Mouse (Mus musculus): Measurements from ENCODE around the gene Zbtb12. TPM values are rescaled to one million over a fixed set of nuclear protein-coding genes. Genes with fewer than 3 reads are reported as not detected.
A peak's percentile ranks its signal among the peaks of the same experiment; 100 is the strongest.

The Zbtb12 gene
- total and polyA plus RNA-seq, 3 experiments: 7.6 to 24.3 TPM; not detected in 1

- Histone ChIP-seq H3K36me3 (ENCODE audit: control insufficient read depth in 1 of 2, insufficient read depth in 2 of 2, low read length in 2 of 2) (no peaks in the 10 kb centered on the region), H3K27ac (ENCODE audit: control insufficient read depth, low read depth, low read length) (no peak overlapping the region), H3K27me3 (ENCODE audit: control insufficient read depth in 1 of 2, insufficient read depth in 2 of 2, low read length in 2 of 2) (no peaks in the 10 kb centered on the region), H3K79me2 (ENCODE audit: control insufficient read depth, insufficient read depth, low read length, poor library complexity) (no peaks in the 10 kb centered on the region), H3K9me3 (replicated peaks; ENCODE audit: insufficient read depth, low read length) (no peaks in the 10 kb centered on the region), H3K9ac (ENCODE audit: control insufficient read depth, low read depth, low read length, poor library complexity, severe bottlenecking) (no peak overlapping the region), H3K4me3 (ENCODE audit: control insufficient read depth in 1 of 2, insufficient read depth in 1 of 2, low read depth in 2 of 2, low read length in 2 of 2) (no peak overlapping the region), H3K4me1 (ENCODE audit: control insufficient read depth in 1 of 2, insufficient read depth in 2 of 2, low read length in 2 of 2) (no peaks in the 10 kb centered on the region)
- no peak for TF ChIP-seq NRF1 (IDR thresholded peaks at IDR 0.05; ENCODE audit: insufficient read depth, low read depth, low read length, poor library complexity, severe bottlenecking)
- no peak for DNase-seq (ENCODE audit: low read depth, low spot score)
Observed at GRCm38 (mm10) chr17:34860514-34860913, 18.8 kb upstream of the Zbtb12 start.

GRCm38 (mm10) chr17:34861704-34862415 lies 17.4 kb upstream of the Zbtb12 start:
- H3K79me2 ChIP-seq (ENCODE audit: control insufficient read depth, insufficient read depth, low read length, poor library complexity): no peaks in the 10 kb centered on the region
- H3K4me1 ChIP-seq (ENCODE audit: control insufficient read depth in 1 of 2, insufficient read depth in 2 of 2, low read length in 2 of 2): no peaks in the 10 kb centered on the region
- no peaks in the 10 kb centered on the region for H3K9me3 ChIP-seq (replicated peaks; ENCODE audit: insufficient read depth, low read length)
- H3K27me3 ChIP-seq (ENCODE audit: control insufficient read depth in 1 of 2, insufficient read depth in 2 of 2, low read length in 2 of 2): peaks cover 0 to 1% of the 10 kb centered on the region in 2 experiments; a peak in 1 of 4 replicates
- no peak for TF ChIP-seq GATA1 (IDR thresholded peaks at IDR 0.05; ENCODE audit: low read depth, low read length)
- TF ChIP-seq MEF2A (IDR thresholded peaks at IDR 0.05; ENCODE audit: extremely low read depth, insufficient replicate concordance, low read depth, low read length, poor library complexity, severe bottlenecking): no peak
- TF ChIP-seq EP300 (IDR thresholded peaks at IDR 0.05; ENCODE audit: low read depth in 1 of 2, low read length in 2 of 2): no peak
- no peak for TF ChIP-seq ZMIZ1 (IDR thresholded peaks at IDR 0.05; ENCODE audit: low read depth, low read length)
- peak; percentile 44; the same call in 1 of the 2 replicates for TF ChIP-seq POLR2AphosphoS2 (IDR thresholded peaks at IDR 0.05; ENCODE audit: low read length)
- H3K9ac ChIP-seq (ENCODE audit: control insufficient read depth, low read depth, low read length, poor library complexity, severe bottlenecking): no peak overlapping the region
- no peak for DNase-seq (ENCODE audit: low read depth, low spot score)
- no peak overlapping the region for H3K4me3 ChIP-seq (ENCODE audit: control insufficient read depth in 1 of 2, insufficient read depth in 1 of 2, low read depth in 2 of 2, low read length in 2 of 2)
- H3K27ac ChIP-seq (ENCODE audit: control insufficient read depth, low read depth, low read length): no peak overlapping the region
- no peaks in the 10 kb centered on the region for H3K36me3 ChIP-seq (ENCODE audit: control insufficient read depth in 1 of 2, insufficient read depth in 2 of 2, low read length in 2 of 2)

- no peaks in the 10 kb centered on the region for H3K79me2 ChIP-seq (ENCODE audit: control insufficient read depth, insufficient read depth, low read length, poor library complexity)
- TF ChIP-seq USF2 (IDR thresholded peaks at IDR 0.05; ENCODE audit: borderline replicate concordance in 1 of 2, insufficient read depth in 1 of 2, low read depth in 1 of 2, low read length in 2 of 2) (no peak), NRF1 (IDR thresholded peaks at IDR 0.05; ENCODE audit: insufficient read depth, low read depth, low read length, poor library complexity, severe bottlenecking) (no peak), JUND (IDR thresholded peaks at IDR 0.05; ENCODE audit: low read depth, low read length) (no peak), TAL1 (IDR thresholded peaks at IDR 0.05; ENCODE audit: low read length) (no peak), ZNF384 (IDR thresholded peaks at IDR 0.05; ENCODE audit: low read depth, low read length) (no peak), CTCF (IDR thresholded peaks at IDR 0.05 in 2 of 3, conservative IDR thresholded peaks at IDR 0.05 in 1 of 3; ENCODE audit: control insufficient read depth in 1 of 3, insufficient read depth in 1 of 3, low read depth in 2 of 3, low read length in 3 of 3, poor library complexity in 1 of 3, severe bottlenecking in 1 of 3) (no peak), MXI1 (IDR thresholded peaks at IDR 0.05; ENCODE audit: low read depth, low read length) (no peak), POLR2AphosphoS5 (IDR thresholded peaks at IDR 0.05; ENCODE audit: borderline replicate concordance, low read depth, low read length) (no peak), RCOR1 (IDR thresholded peaks at IDR 0.05; ENCODE audit: low read depth, low read length) (no peak), ZC3H11A (IDR thresholded peaks at IDR 0.05; ENCODE audit: low read depth, low read length) (no peak), BHLHE40 (IDR thresholded peaks at IDR 0.05; ENCODE audit: borderline replicate concordance, low read depth, low read length) (no peak), MEF2A (IDR thresholded peaks at IDR 0.05; ENCODE audit: extremely low read depth, insufficient replicate concordance, low read depth, low read length, poor library complexity, severe bottlenecking) (no peak), ELF1 (IDR thresholded peaks at IDR 0.05; ENCODE audit: low read depth, low read length) (no peak)
- H3K27me3 ChIP-seq (ENCODE audit: control insufficient read depth in 1 of 2, insufficient read depth in 2 of 2, low read length in 2 of 2): peaks cover 0 to 1% of the 10 kb centered on the region in 2 experiments; a peak in 1 of 4 replicates
- no peak within 1 kb of the TSS for H3K9ac ChIP-seq (ENCODE audit: control insufficient read depth, low read depth, low read length, poor library complexity, severe bottlenecking)
- H3K36me3 ChIP-seq (ENCODE audit: control insufficient read depth in 1 of 2, insufficient read depth in 2 of 2, low read length in 2 of 2): no peaks in the 10 kb centered on the region
- DNase-seq (ENCODE audit: low read depth, low spot score): no peak
- H3K4me1 ChIP-seq (ENCODE audit: control insufficient read depth in 1 of 2, insufficient read depth in 2 of 2, low read length in 2 of 2): no peaks in the 10 kb centered on the region
- H3K27ac ChIP-seq (ENCODE audit: control insufficient read depth, low read depth, low read length): no peak within 1 kb of the TSS
- H3K9me3 ChIP-seq (replicated peaks; ENCODE audit: insufficient read depth, low read length): no peaks in the 10 kb centered on the region
- H3K4me3 ChIP-seq (ENCODE audit: control insufficient read depth in 1 of 2, insufficient read depth in 1 of 2, low read depth in 2 of 2, low read length in 2 of 2): no peak within 1 kb of the TSS
Observed at GRCm38 (mm10) chr17:34862416-34863081, 16.7 kb upstream of the Zbtb12 start, which contains the start of gene Cfb. TSS of gene Cfb (minus strand) at chr17:34862518.
